Mouse (Mus musculus) liver, postnatal 0 days (tissue): ENCODE data around the gene Tvp23a.

ENCODE experiments used
- CTCF ChIP-seq: sonication (generic); IDR thresholded peaks from 2 replicates; pipeline ENCODE4 v1.5.1; 2016; ENCODE audit warnings: antibody characterized with exemption, low read depth
- EP300 ChIP-seq: IDR thresholded peaks from 2 replicates; pipeline ENCODE4 v1.6.1; 2016; ENCODE audit warnings: antibody characterized with exemption, low read depth, mild to moderate bottlenecking

DNA sequence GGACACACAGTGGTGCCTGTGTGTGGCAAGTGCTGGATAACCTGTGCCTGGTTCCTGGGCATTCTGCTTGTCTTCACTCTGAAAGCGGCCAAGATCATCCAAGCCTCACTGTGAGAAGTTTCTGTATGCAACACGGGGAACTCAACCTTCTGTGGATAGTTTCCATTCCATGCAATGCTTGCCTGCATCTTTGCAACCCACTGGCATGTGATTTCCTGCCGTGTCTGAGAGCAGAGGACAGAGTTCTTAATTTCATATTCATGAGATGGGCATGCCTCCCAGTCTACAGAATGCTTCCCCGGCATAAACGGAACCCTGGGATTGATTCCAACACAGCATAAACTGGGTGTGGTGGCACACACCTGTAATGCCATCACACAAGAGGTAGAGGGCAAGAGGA is 9.1 kb downstream of the Tvp23a start:
- TF ChIP-seq EP300 = no peak
- no peak for TF ChIP-seq CTCF
